Mouse (Mus musculus): ENCODE data around the gene Lmo2. TPM values are rescaled to one million over a fixed set of nuclear protein-coding genes. Genes with fewer than 3 reads are reported as not detected.

Gene Lmo2
- polyA plus RNA-seq, 1 experiment from 2014 or later: 18.2 TPM

DNA sequence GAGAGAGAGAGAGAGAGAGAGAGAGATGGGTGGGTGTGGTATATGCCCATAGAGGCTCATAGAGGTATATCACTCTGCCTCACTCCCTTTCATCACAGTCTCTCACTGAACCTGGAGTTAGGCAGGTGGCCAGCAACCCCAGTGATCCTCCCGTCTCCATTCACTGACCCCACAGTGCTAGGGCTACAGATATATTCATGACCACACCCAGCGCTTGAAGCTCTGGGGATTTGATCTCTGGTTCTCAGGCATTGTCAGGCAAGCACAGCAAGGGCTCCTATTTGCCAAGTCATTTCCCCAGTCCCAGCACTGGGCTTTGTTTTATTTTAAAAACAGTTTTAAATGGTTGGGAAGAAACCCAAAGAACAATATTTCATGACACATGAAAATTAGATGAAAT, 25.8 kb upstream of the Lmo2 start:
- WGBS: 66% methylated on average over 2 of the region's 2 CpGs
- no peaks in the 10 kb centered on the region for H3K9me3 ChIP-seq
- H3K4me1 ChIP-seq (replicated peaks): 0 out of 2 replicates have a peak, but pooled peaks cover 3% of the 10 kb centered on the region
- H3K27ac ChIP-seq: no peak overlapping the region
- no peak overlapping the region for H3K4me3 ChIP-seq (replicated peaks)
- H3K27me3 ChIP-seq (replicated peaks): no peaks in the 10 kb centered on the region
- no peak overlapping the region for H3K9ac ChIP-seq
- no peaks in the 10 kb centered on the region for H3K36me3 ChIP-seq
- no peak for ATAC-seq
- H3K4me2 ChIP-seq (replicated peaks): no peak overlapping the region

DNA sequence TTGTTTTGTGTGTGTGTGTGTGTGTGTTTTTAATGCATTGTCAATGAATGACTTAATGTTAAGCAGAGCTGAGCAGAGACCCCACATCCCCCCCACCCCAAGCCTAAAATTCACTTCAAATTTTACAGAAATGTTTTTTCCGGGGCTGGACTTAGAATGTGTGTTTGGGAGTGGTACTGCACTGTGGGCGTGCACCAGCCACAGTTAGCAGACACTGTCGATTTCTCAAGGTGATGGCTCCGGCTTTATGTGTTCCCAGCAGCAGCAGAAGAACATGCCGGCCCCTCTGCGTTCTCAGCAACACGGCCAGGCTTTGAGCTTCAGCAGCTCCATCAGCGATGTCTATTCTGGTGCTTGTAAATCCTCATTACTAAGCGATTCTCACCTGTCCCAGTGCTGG, 25.3 kb upstream of the Lmo2 start:
- 54% methylated on average over 9 of the region's 9 CpGs for WGBS
- Histone ChIP-seq H3K27ac (no peak overlapping the region), H3K9ac (no peak overlapping the region), H3K4me2 (replicated peaks) (no peak overlapping the region), H3K4me1 (replicated peaks) (0 out of 2 replicates have a peak, but pooled peaks cover 3% of the 10 kb centered on the region), H3K9me3 (no peaks in the 10 kb centered on the region), H3K4me3 (replicated peaks) (no peak overlapping the region), H3K27me3 (replicated peaks) (no peaks in the 10 kb centered on the region), H3K36me3 (no peaks in the 10 kb centered on the region)
- no peak for ATAC-seq

DNA sequence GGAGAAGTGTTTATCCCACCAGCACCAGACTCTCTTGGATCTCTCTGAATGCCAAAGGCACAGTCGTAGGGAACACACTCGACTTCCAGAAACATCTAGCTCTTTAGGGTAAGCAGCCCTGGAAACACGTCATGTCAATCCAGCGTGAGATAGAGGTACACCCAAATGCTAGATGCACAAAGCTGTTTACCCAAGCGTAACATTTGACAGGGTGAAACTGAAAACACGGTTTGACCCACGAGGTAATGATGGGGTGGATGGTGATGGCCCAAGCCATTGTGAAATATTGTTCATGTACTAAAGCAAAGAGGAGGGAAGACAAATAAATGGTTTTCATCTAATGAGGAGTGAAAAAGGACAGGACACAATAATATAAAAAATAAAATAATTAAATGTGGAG, 23.5 kb upstream of the Lmo2 start:
- 46% methylated on average over 7 of the region's 7 CpGs for WGBS
- Histone ChIP-seq H3K4me1 (replicated peaks) (0 out of 2 replicates have a peak, but pooled peaks cover 3% of the 10 kb centered on the region), H3K4me3 (replicated peaks) (no peak overlapping the region), H3K27me3 (replicated peaks) (no peaks in the 10 kb centered on the region), H3K27ac (no peak overlapping the region), H3K9ac (no peak overlapping the region), H3K4me2 (replicated peaks) (no peak overlapping the region), H3K9me3 (no peaks in the 10 kb centered on the region), H3K36me3 (no peaks in the 10 kb centered on the region)
- no peak for ATAC-seq

DNA sequence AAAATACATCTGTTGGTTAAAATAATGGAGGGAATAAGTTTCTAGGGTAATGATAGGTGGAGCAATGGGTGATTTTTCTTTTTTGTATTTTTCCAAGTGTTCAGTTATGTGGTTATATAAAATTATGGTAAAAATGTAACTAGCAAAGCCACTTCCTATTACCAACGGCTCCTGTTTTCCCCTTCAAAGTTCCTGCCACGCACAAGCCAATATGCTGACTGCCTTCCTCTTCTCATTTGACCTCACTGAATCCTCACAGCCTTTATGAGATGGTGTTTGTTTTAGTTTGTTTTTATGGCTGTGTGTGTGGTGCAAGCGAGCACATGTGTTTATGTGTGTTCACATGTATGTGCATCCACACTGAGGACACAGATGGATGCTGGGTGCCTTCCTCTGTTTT, 23.1 kb upstream of the Lmo2 start:
- Histone ChIP-seq H3K36me3 (no peaks in the 10 kb centered on the region), H3K27ac (no peak overlapping the region), H3K4me3 (replicated peaks) (no peak overlapping the region), H3K4me2 (replicated peaks) (no peak overlapping the region), H3K9me3 (no peaks in the 10 kb centered on the region), H3K9ac (no peak overlapping the region), H3K27me3 (replicated peaks) (no peaks in the 10 kb centered on the region), H3K4me1 (replicated peaks) (0 out of 2 replicates have a peak, but pooled peaks cover 3% of the 10 kb centered on the region)
- 65% methylated on average over 3 of the region's 3 CpGs for WGBS
- ATAC-seq: no peak

DNA sequence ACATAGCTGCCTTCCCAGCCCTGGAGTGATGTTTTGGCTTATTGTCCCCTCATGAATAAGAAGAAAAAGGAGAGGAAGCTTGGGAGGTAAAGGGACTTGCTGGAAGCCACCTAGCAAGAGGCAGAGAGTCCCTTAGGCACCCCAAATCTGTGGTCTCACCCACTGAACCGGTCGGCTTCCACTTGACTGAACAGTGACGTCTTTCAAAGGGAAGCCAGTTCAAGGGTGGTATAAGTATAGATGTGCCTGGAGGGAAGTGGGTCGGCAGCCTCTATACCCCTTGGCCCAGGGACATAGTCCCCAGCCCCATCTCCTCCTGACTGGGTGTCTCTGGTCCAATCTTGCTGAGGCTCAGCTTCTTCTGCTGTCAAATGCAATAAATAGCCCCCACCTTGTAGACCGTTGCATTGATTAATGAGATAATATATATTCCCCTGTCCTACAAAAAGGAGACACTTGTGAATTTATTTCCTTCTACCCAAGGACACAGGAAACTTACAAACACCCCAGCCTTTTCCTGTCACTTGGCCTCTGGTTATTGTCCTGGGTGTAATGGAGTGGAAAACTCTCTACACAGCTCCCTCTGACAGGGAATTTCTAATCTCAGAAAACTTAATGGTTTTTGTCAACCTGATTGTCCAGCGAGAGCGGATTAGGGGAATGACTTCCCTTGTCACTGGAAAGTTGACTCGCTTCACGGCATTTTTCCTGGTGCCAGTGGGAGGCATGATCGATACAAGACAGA, 21.9 kb upstream of the Lmo2 start:
- Histone ChIP-seq H3K36me3 (no peaks in the 10 kb centered on the region), H3K27ac (no peak overlapping the region), H3K9ac (no peak overlapping the region), H3K9me3 (no peaks in the 10 kb centered on the region), H3K4me3 (replicated peaks) (no peak overlapping the region), H3K27me3 (replicated peaks) (no peaks in the 10 kb centered on the region), H3K4me2 (replicated peaks) (no peak overlapping the region), H3K4me1 (replicated peaks) (no peaks in the 10 kb centered on the region)
- no peak for ATAC-seq
- WGBS: 62% methylated on average over 10 of the region's 10 CpGs

DNA sequence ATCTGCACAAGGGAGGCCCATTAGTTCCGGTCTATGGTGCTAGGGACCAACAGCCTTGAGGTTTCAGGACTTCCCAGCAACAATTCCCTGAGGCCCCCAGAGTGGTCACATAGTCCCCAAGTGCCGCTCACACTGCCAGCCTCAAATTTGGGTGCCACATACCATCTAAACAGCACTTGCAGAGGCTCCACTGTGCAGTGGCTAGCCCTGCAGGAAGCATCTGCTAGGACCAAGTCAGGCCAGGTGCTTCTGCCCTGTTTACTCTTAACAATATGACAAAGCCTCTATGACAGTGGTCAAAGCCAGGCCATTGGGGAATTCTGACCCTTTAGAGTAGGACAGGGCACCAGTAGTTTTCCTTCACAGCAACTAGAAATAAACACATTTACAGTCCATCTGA, 21.1 kb upstream of the Lmo2 start:
- Histone ChIP-seq H3K27me3 (replicated peaks) (no peaks in the 10 kb centered on the region), H3K9ac (no peak overlapping the region), H3K4me3 (replicated peaks) (no peak overlapping the region), H3K4me2 (replicated peaks) (no peak overlapping the region), H3K27ac (no peak overlapping the region), H3K36me3 (no peaks in the 10 kb centered on the region), H3K9me3 (no peaks in the 10 kb centered on the region), H3K4me1 (replicated peaks) (no peaks in the 10 kb centered on the region)
- ATAC-seq: no peak
- whole genome bisulfite sequencing: 87% methylated on average over 2 of the region's 2 CpGs

DNA sequence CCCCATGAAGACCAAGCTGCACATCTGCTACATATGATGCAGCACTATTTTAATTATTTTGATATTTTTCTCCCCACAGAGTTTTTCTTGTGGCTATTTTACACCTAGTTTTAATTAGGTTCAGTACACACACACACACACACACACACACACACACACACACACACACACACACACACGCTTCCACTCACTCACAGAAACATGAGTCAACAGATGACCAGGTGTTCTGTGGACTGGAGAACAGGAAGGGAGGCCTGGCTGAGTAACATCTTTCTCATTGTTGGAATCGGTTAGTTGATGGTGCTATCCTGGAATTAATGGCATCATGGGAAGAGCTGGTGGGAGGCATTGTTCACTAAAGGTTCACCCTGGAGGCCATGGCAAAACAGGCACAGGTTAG, 20.1 kb upstream of the Lmo2 start:
- no peak for ATAC-seq
- H3K27me3 ChIP-seq (replicated peaks): no peaks in the 10 kb centered on the region
- no peaks in the 10 kb centered on the region for H3K36me3 ChIP-seq
- H3K4me1 ChIP-seq (replicated peaks): no peaks in the 10 kb centered on the region
- no peak overlapping the region for H3K27ac ChIP-seq
- no peak overlapping the region for H3K4me2 ChIP-seq (replicated peaks)
- no peaks in the 10 kb centered on the region for H3K9me3 ChIP-seq
- no peak overlapping the region for H3K4me3 ChIP-seq (replicated peaks)
- no peak overlapping the region for H3K9ac ChIP-seq
- 76% methylated on average over 2 of the region's 2 CpGs for WGBS

DNA sequence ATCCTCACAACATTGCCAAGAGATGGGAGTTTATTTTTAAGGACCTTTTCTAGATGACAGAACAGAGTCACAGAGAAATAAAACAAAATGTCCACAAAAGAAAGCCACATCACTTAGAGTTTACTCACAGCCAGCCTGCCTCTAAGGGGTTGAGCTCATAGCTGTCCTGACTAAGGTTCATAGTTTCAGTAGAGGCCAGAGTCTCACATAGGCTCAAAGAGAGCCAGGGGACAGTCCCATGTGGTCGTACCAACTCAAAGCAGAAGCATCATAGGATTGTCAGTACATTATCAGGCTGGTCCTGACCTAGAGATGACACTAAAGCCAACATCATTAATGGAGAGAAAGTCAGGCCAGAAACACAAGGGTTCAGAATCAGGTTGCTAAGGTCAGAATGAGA, 19.2 kb upstream of the Lmo2 start:
- Histone ChIP-seq H3K4me2 (replicated peaks) (no peak overlapping the region), H3K27ac (no peak overlapping the region), H3K9me3 (no peaks in the 10 kb centered on the region), H3K9ac (no peak overlapping the region), H3K4me1 (replicated peaks) (no peaks in the 10 kb centered on the region), H3K4me3 (replicated peaks) (no peak overlapping the region), H3K36me3 (no peaks in the 10 kb centered on the region), H3K27me3 (replicated peaks) (no peaks in the 10 kb centered on the region)
- WGBS: 78% methylated on average over 1 of the region's 1 CpGs
- ATAC-seq: no peak

DNA sequence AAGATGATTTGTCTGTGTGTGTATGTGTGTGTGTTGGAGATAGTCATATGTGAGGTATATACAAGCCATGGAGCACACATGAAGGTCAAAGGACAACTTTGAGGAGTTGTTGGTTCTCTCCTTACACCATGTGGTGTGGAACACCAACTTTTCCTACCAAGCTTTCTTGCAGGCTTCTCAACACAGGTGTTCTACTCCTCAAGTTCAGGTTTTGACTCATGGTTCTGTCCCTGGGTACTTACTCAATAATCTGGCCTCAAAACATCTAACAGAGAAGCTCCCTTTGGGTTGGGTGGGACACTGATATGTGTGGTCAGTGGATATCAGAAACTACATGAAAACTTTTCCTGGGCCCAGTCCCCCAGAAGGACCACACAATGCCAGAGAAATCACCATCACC, 18.8 kb upstream of the Lmo2 start:
- H3K27ac ChIP-seq: no peak overlapping the region
- no peaks in the 10 kb centered on the region for H3K27me3 ChIP-seq (replicated peaks)
- H3K4me2 ChIP-seq (replicated peaks): no peak overlapping the region
- H3K9ac ChIP-seq: no peak overlapping the region
- no peak overlapping the region for H3K4me3 ChIP-seq (replicated peaks)
- H3K36me3 ChIP-seq: no peaks in the 10 kb centered on the region
- no peaks in the 10 kb centered on the region for H3K9me3 ChIP-seq
- no peaks in the 10 kb centered on the region for H3K4me1 ChIP-seq (replicated peaks)
- ATAC-seq: no peak

DNA sequence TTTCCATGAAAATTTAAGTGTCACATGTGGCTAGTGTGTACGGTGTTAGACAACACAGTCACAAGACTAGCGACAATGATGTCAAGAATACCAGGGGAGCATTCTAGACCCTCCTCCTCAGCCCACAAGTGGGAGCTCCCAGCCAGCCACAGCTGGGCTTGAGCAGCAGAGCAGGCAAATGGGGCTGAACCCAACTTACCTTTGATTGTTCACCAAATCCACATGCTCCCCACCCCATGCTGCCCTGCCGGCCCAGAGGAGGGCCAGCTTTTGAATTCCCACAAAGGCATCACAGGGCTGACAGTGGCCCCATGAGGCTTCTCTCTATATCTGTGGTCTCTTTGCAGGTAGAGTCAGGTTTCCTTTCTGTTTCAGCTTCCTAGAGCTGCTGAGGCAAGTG, 16.7 kb upstream of the Lmo2 start:
- no peak for ATAC-seq
- Histone ChIP-seq H3K36me3 (no peaks in the 10 kb centered on the region), H3K27me3 (replicated peaks) (no peaks in the 10 kb centered on the region), H3K4me1 (replicated peaks) (no peaks in the 10 kb centered on the region), H3K9me3 (no peaks in the 10 kb centered on the region), H3K4me2 (replicated peaks) (no peak overlapping the region), H3K9ac (no peak overlapping the region), H3K27ac (no peak overlapping the region), H3K4me3 (replicated peaks) (no peak overlapping the region)
- WGBS: 71% methylated on average over 3 of the region's 3 CpGs

DNA sequence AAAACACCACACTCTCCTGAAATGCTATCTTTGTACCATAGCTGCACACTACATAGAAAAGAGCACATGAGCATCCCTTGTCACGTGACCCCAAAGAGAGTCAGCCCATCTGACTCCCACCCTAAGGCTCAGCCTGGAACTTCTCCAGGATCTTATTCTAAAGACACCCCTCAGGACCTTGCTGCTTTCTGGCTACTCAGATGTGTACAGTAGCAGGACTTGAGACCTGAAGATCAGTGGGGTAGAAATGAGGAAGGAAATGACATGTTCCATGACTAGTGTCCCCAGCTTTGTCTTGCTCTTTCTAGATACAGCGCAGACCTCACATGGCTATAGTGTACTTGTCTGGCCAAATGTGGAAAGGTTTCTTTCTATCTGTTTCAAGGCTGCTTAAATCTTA, 12.9 kb upstream of the Lmo2 start:
- WGBS: 86% methylated on average over 2 of the region's 2 CpGs
- Histone ChIP-seq H3K27ac (no peak overlapping the region), H3K36me3 (no peaks in the 10 kb centered on the region), H3K4me1 (replicated peaks) (no peaks in the 10 kb centered on the region), H3K4me2 (replicated peaks) (no peak overlapping the region), H3K27me3 (replicated peaks) (no peaks in the 10 kb centered on the region), H3K9ac (no peak overlapping the region), H3K9me3 (no peaks in the 10 kb centered on the region), H3K4me3 (replicated peaks) (no peak overlapping the region)
- ATAC-seq: no peak

DNA sequence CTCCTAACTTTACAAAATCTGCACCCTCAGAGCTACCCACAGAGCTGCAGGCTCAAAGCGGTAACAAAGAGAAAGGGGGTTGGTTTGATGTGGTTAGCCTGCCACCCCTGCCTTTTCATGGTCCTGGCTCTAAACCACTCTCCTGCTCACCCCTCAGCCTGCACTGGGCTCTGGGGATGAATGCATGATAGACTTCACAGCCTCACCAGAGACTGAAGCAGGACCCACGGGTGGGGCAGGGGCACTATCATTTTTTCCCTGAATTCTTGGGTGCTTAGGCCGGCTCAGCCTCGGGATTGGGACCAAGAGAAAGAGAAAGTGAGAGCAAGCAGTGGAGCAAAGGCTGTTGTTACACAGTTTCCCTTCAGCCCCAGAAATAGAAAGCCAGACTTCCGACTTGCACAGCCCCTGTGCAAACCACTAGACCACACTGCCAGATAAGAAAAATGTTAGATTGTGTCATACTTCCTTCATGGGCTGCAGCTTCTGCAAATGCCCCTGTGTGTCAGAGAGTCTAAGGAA, 12.2 kb upstream of the Lmo2 start:
- Histone ChIP-seq H3K4me3 (replicated peaks) (no peak overlapping the region), H3K9ac (no peak overlapping the region), H3K27me3 (replicated peaks) (no peaks in the 10 kb centered on the region), H3K9me3 (no peaks in the 10 kb centered on the region), H3K27ac (no peak overlapping the region), H3K4me2 (replicated peaks) (no peak overlapping the region), H3K4me1 (replicated peaks) (no peaks in the 10 kb centered on the region), H3K36me3 (no peaks in the 10 kb centered on the region)
- 73% methylated on average over 5 of the region's 5 CpGs for WGBS
- no peak for ATAC-seq

DNA sequence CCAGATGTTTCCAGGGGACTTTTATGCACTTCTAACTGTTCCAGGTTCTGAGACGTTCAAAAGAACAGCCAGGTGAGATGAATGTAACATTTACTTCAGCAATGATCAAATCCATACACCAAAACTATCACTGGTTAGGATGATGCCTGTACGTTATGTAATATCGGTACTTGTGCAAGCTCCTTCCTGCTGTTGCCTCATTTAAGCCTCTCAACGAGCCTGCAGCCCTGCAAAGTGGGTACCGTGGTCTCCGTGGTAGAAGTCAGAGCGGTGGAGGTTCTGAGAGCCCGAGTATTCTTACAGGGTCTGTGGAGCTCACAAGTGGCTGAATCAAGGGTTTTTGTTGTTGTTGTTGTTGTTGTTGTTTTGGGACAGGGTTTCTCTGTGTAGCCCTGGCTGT, 10.9 kb upstream of the Lmo2 start:
- Histone ChIP-seq H3K4me2 (replicated peaks) (no peak overlapping the region), H3K27me3 (replicated peaks) (no peaks in the 10 kb centered on the region), H3K36me3 (no peaks in the 10 kb centered on the region), H3K4me3 (replicated peaks) (no peak overlapping the region), H3K27ac (no peak overlapping the region), H3K9me3 (no peaks in the 10 kb centered on the region), H3K4me1 (replicated peaks) (no peaks in the 10 kb centered on the region), H3K9ac (no peak overlapping the region)
- 79% methylated on average over 8 of the region's 8 CpGs for WGBS
- ATAC-seq: no peak

Measured in intestine, embryonic 15.5 days (tissue).